Mouse (Mus musculus): ENCODE results near the gene Scnn1a. TPM values are rescaled to one million over a fixed set of nuclear protein-coding genes. Genes with fewer than 3 reads are reported as not detected.
A peak's percentile ranks its signal among the peaks of the same experiment; 100 is the strongest.

The Scnn1a gene
- polyA plus RNA-seq, 1 experiment from 2014 or later = 0.93 TPM

- no peak overlapping the region for H3K4me2 ChIP-seq
- H3K9ac ChIP-seq (ENCODE audit: low read depth, low read length) = no peak overlapping the region
- no peak overlapping the region for H3K27ac ChIP-seq (ENCODE audit: low read depth, low read length)
- H3K27me3 ChIP-seq (ENCODE audit: control insufficient read depth, insufficient read depth, low read length) = peaks cover 37% of the 10 kb centered on the region
- peaks cover 3% of the 10 kb centered on the region; the same call in 1 of the 2 replicates for H3K36me3 ChIP-seq (ENCODE audit: control insufficient read depth, insufficient read depth, low read length)
- WGBS (ENCODE audit: insufficient replicate concordance) = 87% methylated on average over 5 of the region's 5 CpGs
- no peak for ATAC-seq (replicated peaks; ENCODE audit: insufficient number of reproducible peaks, low FRiP score, low TSS enrichment)
- H3K4me3 ChIP-seq (ENCODE audit: low read depth, low read length) = no peak overlapping the region
- H3K9me3 ChIP-seq (replicated peaks; ENCODE audit: control insufficient read depth, low read length) = no peaks in the 10 kb centered on the region
- peaks cover 15% of the 10 kb centered on the region for H3K4me1 ChIP-seq (ENCODE audit: control insufficient read depth, insufficient read depth, low read length)
Observed at GRCm38 (mm10) chr6:125365522-125365921, 45.1 kb downstream of the Scnn1a start.

- Histone ChIP-seq H3K4me3 (ENCODE audit: low read depth, low read length) (no peak overlapping the region), H3K36me3 (ENCODE audit: control insufficient read depth, insufficient read depth, low read length) (peaks cover 3% of the 10 kb centered on the region; the same call in 1 of the 2 replicates), H3K4me2 (no peak overlapping the region), H3K9me3 (replicated peaks; ENCODE audit: control insufficient read depth, low read length) (no peaks in the 10 kb centered on the region), H3K4me1 (ENCODE audit: control insufficient read depth, insufficient read depth, low read length) (peaks cover 15% of the 10 kb centered on the region), H3K9ac (ENCODE audit: low read depth, low read length) (no peak overlapping the region), H3K27me3 (ENCODE audit: control insufficient read depth, insufficient read depth, low read length) (peaks cover 33% of the 10 kb centered on the region), H3K27ac (ENCODE audit: low read depth, low read length) (no peak overlapping the region)
- 76% methylated on average over 1 of the region's 1 CpGs for WGBS (ENCODE audit: insufficient replicate concordance)
- no peak for ATAC-seq (replicated peaks; ENCODE audit: insufficient number of reproducible peaks, low FRiP score, low TSS enrichment)
Observed at GRCm38 (mm10) chr6:125366133-125366532, 45.7 kb downstream of the Scnn1a start.

- Histone ChIP-seq H3K4me1 (ENCODE audit: control insufficient read depth, insufficient read depth, low read length) (peaks cover 10% of the 10 kb centered on the region), H3K36me3 (ENCODE audit: control insufficient read depth, insufficient read depth, low read length) (no peaks in the 10 kb centered on the region), H3K9me3 (replicated peaks; ENCODE audit: control insufficient read depth, low read length) (no peaks in the 10 kb centered on the region), H3K4me3 (ENCODE audit: low read depth, low read length) (no peak overlapping the region), H3K27me3 (ENCODE audit: control insufficient read depth, insufficient read depth, low read length) (peaks cover 25% of the 10 kb centered on the region), H3K27ac (ENCODE audit: low read depth, low read length) (no peak overlapping the region), H3K9ac (ENCODE audit: low read depth, low read length) (no peak overlapping the region), H3K4me2 (no peak overlapping the region)
- WGBS (ENCODE audit: insufficient replicate concordance) = 43% methylated on average over 4 of the region's 4 CpGs
- no peak for ATAC-seq (replicated peaks; ENCODE audit: insufficient number of reproducible peaks, low FRiP score, low TSS enrichment)
Observed at GRCm38 (mm10) chr6:125367758-125368371, 47.4 kb downstream of the Scnn1a start.

GRCm38 (mm10) chr6:125377042-125377441 lies 56.6 kb downstream of the Scnn1a start:
- H3K27ac ChIP-seq (ENCODE audit: low read depth, low read length) = no peak overlapping the region

GRCm38 (mm10) chr6:125377582-125378451 lies 57.4 kb downstream of the Scnn1a start:
- H3K4me2 ChIP-seq = peak overlapping the region; percentile 30
- no peak overlapping the region for H3K4me3 ChIP-seq (ENCODE audit: low read depth, low read length)
- 32% methylated on average over 16 of the region's 16 CpGs for WGBS (ENCODE audit: insufficient replicate concordance)
- ATAC-seq (replicated peaks; ENCODE audit: insufficient number of reproducible peaks, low FRiP score, low TSS enrichment) = no peak; the same call in 1 of the 2 replicates
- H3K9ac ChIP-seq (ENCODE audit: low read depth, low read length) = 0 out of 2 replicates have a peak overlapping the region, but pooled peaks have one; percentile 22
- no peaks in the 10 kb centered on the region for H3K36me3 ChIP-seq (ENCODE audit: control insufficient read depth, insufficient read depth, low read length)
- peaks cover 24% of the 10 kb centered on the region for H3K4me1 ChIP-seq (ENCODE audit: control insufficient read depth, insufficient read depth, low read length)
- H3K27me3 ChIP-seq (ENCODE audit: control insufficient read depth, insufficient read depth, low read length) = peaks cover 75% of the 10 kb centered on the region
- H3K27ac ChIP-seq (ENCODE audit: low read depth, low read length) = no peak overlapping the region
- H3K9me3 ChIP-seq (replicated peaks; ENCODE audit: control insufficient read depth, low read length) = no peaks in the 10 kb centered on the region

More at GRCm38 (mm10) chr6:125377042-125377441, 56.6 kb downstream of the Scnn1a start:
- H3K4me3 ChIP-seq (ENCODE audit: low read depth, low read length) = no peak overlapping the region
- no peaks in the 10 kb centered on the region for H3K36me3 ChIP-seq (ENCODE audit: control insufficient read depth, insufficient read depth, low read length)
- peaks cover 74% of the 10 kb centered on the region for H3K27me3 ChIP-seq (ENCODE audit: control insufficient read depth, insufficient read depth, low read length)
- no peak overlapping the region for H3K4me2 ChIP-seq
- peaks cover 24% of the 10 kb centered on the region for H3K4me1 ChIP-seq (ENCODE audit: control insufficient read depth, insufficient read depth, low read length)
- ATAC-seq (replicated peaks; ENCODE audit: insufficient number of reproducible peaks, low FRiP score, low TSS enrichment) = no peak
- 49% methylated on average over 6 of the region's 6 CpGs for WGBS (ENCODE audit: insufficient replicate concordance)
- no peak overlapping the region for H3K9ac ChIP-seq (ENCODE audit: low read depth, low read length)
- H3K9me3 ChIP-seq (replicated peaks; ENCODE audit: control insufficient read depth, low read length) = no peaks in the 10 kb centered on the region

- peaks cover 74% of the 10 kb centered on the region for H3K27me3 ChIP-seq (ENCODE audit: control insufficient read depth, insufficient read depth, low read length)
- H3K27ac ChIP-seq (ENCODE audit: low read depth, low read length) = no peak overlapping the region
- no peaks in the 10 kb centered on the region for H3K36me3 ChIP-seq (ENCODE audit: control insufficient read depth, insufficient read depth, low read length)
- 7% methylated on average over 6 of the region's 6 CpGs for WGBS (ENCODE audit: insufficient replicate concordance)
- no peak overlapping the region for H3K9ac ChIP-seq (ENCODE audit: low read depth, low read length)
- no peak for ATAC-seq (replicated peaks; ENCODE audit: insufficient number of reproducible peaks, low FRiP score, low TSS enrichment)
- H3K4me3 ChIP-seq (ENCODE audit: low read depth, low read length) = no peak overlapping the region
- peaks cover 24% of the 10 kb centered on the region for H3K4me1 ChIP-seq (ENCODE audit: control insufficient read depth, insufficient read depth, low read length)
- H3K9me3 ChIP-seq (replicated peaks; ENCODE audit: control insufficient read depth, low read length) = no peaks in the 10 kb centered on the region
- peak overlapping the region; percentile 30 for H3K4me2 ChIP-seq
Observed at GRCm38 (mm10) chr6:125378621-125379020, 58.2 kb downstream of the Scnn1a start.

GRCm38 (mm10) chr6:125379781-125380180 lies 59.3 kb downstream of the Scnn1a start:
- Histone ChIP-seq H3K4me2 (peak overlapping the region; percentile 63), H3K4me3 (ENCODE audit: low read depth, low read length) (peak overlapping the region; percentile 33; the same call in 1 of the 2 replicates), H3K27me3 (ENCODE audit: control insufficient read depth, insufficient read depth, low read length) (peaks cover 72% of the 10 kb centered on the region), H3K36me3 (ENCODE audit: control insufficient read depth, insufficient read depth, low read length) (no peaks in the 10 kb centered on the region), H3K27ac (ENCODE audit: low read depth, low read length) (no peak overlapping the region), H3K9me3 (replicated peaks; ENCODE audit: control insufficient read depth, low read length) (no peaks in the 10 kb centered on the region), H3K4me1 (ENCODE audit: control insufficient read depth, insufficient read depth, low read length) (peaks cover 24% of the 10 kb centered on the region), H3K9ac (ENCODE audit: low read depth, low read length) (no peak overlapping the region)
- ATAC-seq (replicated peaks; ENCODE audit: insufficient number of reproducible peaks, low FRiP score, low TSS enrichment) = no peak
- 4% methylated on average over 9 of the region's 9 CpGs for WGBS (ENCODE audit: insufficient replicate concordance)

GRCm38 (mm10) chr6:125380372-125381360 lies 60.2 kb downstream of the Scnn1a start, which contains the start of gene Plekhg6:
TSS of gene Plekhg6 (minus strand) at chr6:125380793.
- WGBS (ENCODE audit: insufficient replicate concordance) = 7% methylated on average over 38 of the region's 40 CpGs
- 0 out of 2 replicates have a peak, but pooled peaks have one; percentile 5 for ATAC-seq (replicated peaks; ENCODE audit: insufficient number of reproducible peaks, low FRiP score, low TSS enrichment)

More at GRCm38 (mm10) chr6:125380372-125381360, 60.2 kb downstream of the Scnn1a start, which contains the start of gene Plekhg6:
- Histone ChIP-seq H3K4me2 (peak within 1 kb of the TSS; percentile 63), H3K36me3 (ENCODE audit: control insufficient read depth, insufficient read depth, low read length) (no peaks in the 10 kb centered on the region), H3K9ac (ENCODE audit: low read depth, low read length) (no peak within 1 kb of the TSS), H3K4me3 (ENCODE audit: low read depth, low read length) (peak within 1 kb of the TSS; percentile 33), H3K27me3 (ENCODE audit: control insufficient read depth, insufficient read depth, low read length) (peaks cover 69% of the 10 kb centered on the region), H3K4me1 (ENCODE audit: control insufficient read depth, insufficient read depth, low read length) (peaks cover 24% of the 10 kb centered on the region), H3K9me3 (replicated peaks; ENCODE audit: control insufficient read depth, low read length) (no peaks in the 10 kb centered on the region), H3K27ac (ENCODE audit: low read depth, low read length) (no peak within 1 kb of the TSS)
